Mouse (Mus musculus): ENCODE results near the gene Nrxn1. TPM values are rescaled to one million over a fixed set of nuclear protein-coding genes. Genes with fewer than 3 reads are reported as not detected.
A peak's percentile ranks its signal among the peaks of the same experiment; 100 is the strongest.

Nrxn1 gene
- 222 and 239 TPM in 2 replicates for polyA plus RNA-seq (2015; fragmentation: Nextera tagmentation; extraction: Ambion mirVana)

DNA sequence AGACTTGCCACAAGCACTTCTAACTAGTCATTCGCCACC, at the start of gene Nrxn1:
Gene Nrxn1, minus strand, starts transcription at position 30 of the 39 bp plus-strand sequence.
- peaks cover 15% of the 10 kb centered on the region for H3K36me3 ChIP-seq (ENCODE audit: control insufficient read depth, insufficient read depth, low read length)
- H3K9ac ChIP-seq (ENCODE audit: low read depth, low read length), result peak within 1 kb of the TSS; percentile 85
- H3K4me1 ChIP-seq (ENCODE audit: control insufficient read depth, insufficient read depth, low read length), result peaks cover 10% of the 10 kb centered on the region
- 0% methylated on average over 1 of the region's 1 CpGs for WGBS
- H3K27me3 ChIP-seq (ENCODE audit: control insufficient read depth, insufficient read depth, low read depth, low read length), result no peaks in the 10 kb centered on the region
- H3K9me3 ChIP-seq (replicated peaks; ENCODE audit: control insufficient read depth, low read length, poor library complexity, severe bottlenecking), result peaks cover 8% of the 10 kb centered on the region
- ATAC-seq, result no peak
- H3K4me2 ChIP-seq (ENCODE audit: low read length), result peak within 1 kb of the TSS; percentile 59
- H3K27ac ChIP-seq (ENCODE audit: low read length), result peak within 1 kb of the TSS; percentile 98
- H3K4me3 ChIP-seq (ENCODE audit: low read depth, low read length), result peak within 1 kb of the TSS; percentile 68

- Histone ChIP-seq H3K4me3 (ENCODE audit: low read depth, low read length) (no peak overlapping the region), H3K9me3 (replicated peaks; ENCODE audit: control insufficient read depth, low read length, poor library complexity, severe bottlenecking) (no peaks in the 10 kb centered on the region)
- no peak for ATAC-seq
Observed at GRCm38 (mm10) chr17:91136859-91137258, 44.0 kb upstream of the Nrxn1 start.

DNA sequence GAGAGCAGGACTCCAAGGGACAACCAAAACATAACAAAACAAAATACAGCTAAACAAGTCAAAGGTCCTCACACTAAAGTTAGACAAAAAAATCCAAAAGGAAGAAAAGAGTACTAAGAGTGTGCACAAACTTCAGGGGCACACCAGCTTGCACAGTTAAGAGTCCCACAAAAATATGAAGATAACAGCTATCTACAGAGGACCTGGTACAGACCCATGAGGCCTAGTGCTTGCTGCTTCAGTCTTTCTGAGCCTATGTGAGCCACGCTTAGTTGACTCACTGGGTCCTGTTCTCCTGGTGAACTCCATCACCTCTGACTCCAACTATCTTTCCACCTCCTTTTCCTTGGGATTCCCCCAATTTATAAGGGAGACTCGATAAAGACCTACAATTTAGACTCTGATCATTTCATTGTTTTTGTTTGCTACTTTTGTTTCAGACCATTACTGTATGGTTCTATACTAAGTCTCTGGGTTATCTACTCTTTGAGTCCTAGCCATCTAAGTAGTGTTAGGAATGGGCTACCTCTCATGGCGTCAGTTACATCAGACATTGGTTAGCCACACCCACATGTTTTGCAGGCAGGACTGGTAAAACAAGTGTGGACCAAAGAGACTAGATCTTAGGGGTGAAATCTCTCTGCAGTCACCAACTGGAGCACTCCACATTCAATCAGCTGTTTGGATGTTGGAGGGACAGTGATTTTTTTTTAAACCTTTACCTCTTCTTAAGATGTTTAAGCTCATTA, 20.2 kb upstream of the Nrxn1 start:
- Histone ChIP-seq H3K9ac (ENCODE audit: low read depth, low read length) (no peak overlapping the region), H3K4me2 (ENCODE audit: low read length) (no peak overlapping the region), H3K36me3 (ENCODE audit: control insufficient read depth, insufficient read depth, low read length) (no peaks in the 10 kb centered on the region), H3K27me3 (ENCODE audit: control insufficient read depth, insufficient read depth, low read depth, low read length) (no peaks in the 10 kb centered on the region), H3K27ac (ENCODE audit: low read length) (no peak overlapping the region), H3K4me1 (ENCODE audit: control insufficient read depth, insufficient read depth, low read length) (no peaks in the 10 kb centered on the region), H3K9me3 (replicated peaks; ENCODE audit: control insufficient read depth, low read length, poor library complexity, severe bottlenecking) (no peaks in the 10 kb centered on the region), H3K4me3 (ENCODE audit: low read depth, low read length) (no peak overlapping the region)
- no peak for ATAC-seq
- WGBS, result 85% methylated on average over 3 of the region's 3 CpGs

More at GRCm38 (mm10) chr17:91136859-91137258, 44.0 kb upstream of the Nrxn1 start:
- no peak overlapping the region for H3K4me2 ChIP-seq (ENCODE audit: low read length)
- no peak overlapping the region for H3K27ac ChIP-seq (ENCODE audit: low read length)
- H3K27me3 ChIP-seq (ENCODE audit: control insufficient read depth, insufficient read depth, low read depth, low read length), result no peaks in the 10 kb centered on the region
- WGBS, result 81% methylated on average over 3 of the region's 3 CpGs
- no peak overlapping the region for H3K9ac ChIP-seq (ENCODE audit: low read depth, low read length)
- no peaks in the 10 kb centered on the region for H3K4me1 ChIP-seq (ENCODE audit: control insufficient read depth, insufficient read depth, low read length)
- H3K36me3 ChIP-seq (ENCODE audit: control insufficient read depth, insufficient read depth, low read length), result no peaks in the 10 kb centered on the region

GRCm38 (mm10) chr17:91112085-91112484, 19.2 kb upstream of the Nrxn1 start:
- no peaks in the 10 kb centered on the region for H3K36me3 ChIP-seq (ENCODE audit: control insufficient read depth, insufficient read depth, low read length)
- H3K9me3 ChIP-seq (replicated peaks; ENCODE audit: control insufficient read depth, low read length, poor library complexity, severe bottlenecking), result no peaks in the 10 kb centered on the region
- no peaks in the 10 kb centered on the region for H3K27me3 ChIP-seq (ENCODE audit: control insufficient read depth, insufficient read depth, low read depth, low read length)
- H3K4me2 ChIP-seq (ENCODE audit: low read length), result no peak overlapping the region
- WGBS, result 88% methylated on average over 1 of the region's 1 CpGs
- no peak overlapping the region for H3K9ac ChIP-seq (ENCODE audit: low read depth, low read length)
- no peak overlapping the region for H3K4me3 ChIP-seq (ENCODE audit: low read depth, low read length)
- no peak overlapping the region for H3K27ac ChIP-seq (ENCODE audit: low read length)
- no peak for ATAC-seq
- no peaks in the 10 kb centered on the region for H3K4me1 ChIP-seq (ENCODE audit: control insufficient read depth, insufficient read depth, low read length)

- peaks cover 10% of the 10 kb centered on the region for H3K4me1 ChIP-seq (ENCODE audit: control insufficient read depth, insufficient read depth, low read length)
- H3K4me3 ChIP-seq (ENCODE audit: low read depth, low read length), result peak overlapping the region; percentile 68
- no peaks in the 10 kb centered on the region for H3K27me3 ChIP-seq (ENCODE audit: control insufficient read depth, insufficient read depth, low read depth, low read length)
- 21% methylated on average over 11 of the region's 12 CpGs for WGBS
- peaks cover 10% of the 10 kb centered on the region for H3K36me3 ChIP-seq (ENCODE audit: control insufficient read depth, insufficient read depth, low read length)
- ATAC-seq, result peak; percentile 91
- H3K4me2 ChIP-seq (ENCODE audit: low read length), result peak overlapping the region; percentile 59
- H3K27ac ChIP-seq (ENCODE audit: low read length), result peak overlapping the region; percentile 98
- peak overlapping the region; percentile 85 for H3K9ac ChIP-seq (ENCODE audit: low read depth, low read length)
- peaks cover 4% of the 10 kb centered on the region for H3K9me3 ChIP-seq (replicated peaks; ENCODE audit: control insufficient read depth, low read length, poor library complexity, severe bottlenecking)
Observed at GRCm38 (mm10) chr17:91093081-91093875, 407 bp upstream of the Nrxn1 start.

DNA sequence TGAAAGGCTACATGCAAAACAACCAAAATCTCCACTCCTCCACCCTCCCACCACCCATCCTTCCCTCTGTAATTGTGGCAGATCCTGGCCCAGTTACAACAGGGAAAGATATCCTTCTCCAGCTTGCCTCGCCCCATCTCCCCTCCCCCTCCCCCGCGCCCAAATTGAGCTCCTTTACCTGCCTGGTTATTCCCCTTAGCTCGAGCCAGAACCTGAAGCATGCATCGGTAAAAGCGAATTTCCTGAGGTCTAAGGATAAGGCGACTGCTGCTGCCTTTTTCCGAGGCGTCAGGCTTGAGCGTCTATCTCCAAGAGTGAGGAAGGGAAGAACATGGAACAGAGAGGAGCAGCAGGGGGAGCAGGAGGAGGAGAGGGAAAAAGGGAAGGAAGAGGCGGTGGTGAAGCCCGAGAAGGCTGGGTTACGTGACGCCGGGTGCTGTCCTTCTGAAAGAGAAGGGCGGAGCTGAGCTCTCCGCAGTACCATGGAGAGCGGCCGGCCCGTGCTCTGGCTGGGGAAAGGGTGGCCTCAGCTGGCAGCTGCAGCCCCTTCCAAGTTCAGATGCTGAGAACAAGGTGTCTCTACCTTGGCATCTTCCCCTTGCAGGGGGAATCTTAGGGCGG, 340 bp downstream of the Nrxn1 start:
- H3K9ac ChIP-seq (ENCODE audit: low read depth, low read length), result peak overlapping the region; percentile 85
- peak overlapping the region; percentile 68 for H3K4me3 ChIP-seq (ENCODE audit: low read depth, low read length)
- H3K36me3 ChIP-seq (ENCODE audit: control insufficient read depth, insufficient read depth, low read length), result peaks cover 18% of the 10 kb centered on the region
- H3K4me1 ChIP-seq (ENCODE audit: control insufficient read depth, insufficient read depth, low read length), result peaks cover 14% of the 10 kb centered on the region
- peak; percentile 95 for ATAC-seq
- WGBS, result under 1% methylated on average over 21 of the region's 21 CpGs
- peaks cover 11% of the 10 kb centered on the region for H3K9me3 ChIP-seq (replicated peaks; ENCODE audit: control insufficient read depth, low read length, poor library complexity, severe bottlenecking)
- H3K4me2 ChIP-seq (ENCODE audit: low read length), result peak overlapping the region; percentile 59
- H3K27ac ChIP-seq (ENCODE audit: low read length), result peak overlapping the region; percentile 98
- no peaks in the 10 kb centered on the region for H3K27me3 ChIP-seq (ENCODE audit: control insufficient read depth, insufficient read depth, low read depth, low read length)

GRCm38 (mm10) chr17:91090631-91091030, 2.2 kb downstream of the Nrxn1 start:
- Histone ChIP-seq H3K9me3 (replicated peaks; ENCODE audit: control insufficient read depth, low read length, poor library complexity, severe bottlenecking) (peaks cover 11% of the 10 kb centered on the region), H3K4me3 (ENCODE audit: low read depth, low read length) (peak overlapping the region; percentile 68), H3K4me1 (ENCODE audit: control insufficient read depth, insufficient read depth, low read length) (peaks cover 20% of the 10 kb centered on the region), H3K27ac (ENCODE audit: low read length) (0 out of 2 replicates have a peak overlapping the region, but pooled peaks have one; percentile 50), H3K4me2 (ENCODE audit: low read length) (peak overlapping the region; percentile 67), H3K9ac (ENCODE audit: low read depth, low read length) (peak overlapping the region; percentile 20), H3K27me3 (ENCODE audit: control insufficient read depth, insufficient read depth, low read depth, low read length) (no peaks in the 10 kb centered on the region), H3K36me3 (ENCODE audit: control insufficient read depth, insufficient read depth, low read length) (peaks cover 21% of the 10 kb centered on the region)
- WGBS, result 68% methylated on average over 1 of the region's 1 CpGs
- ATAC-seq, result no peak

- WGBS, result 90% methylated on average over 11 of the region's 11 CpGs
- no peak for ATAC-seq
- H3K4me1 ChIP-seq (ENCODE audit: control insufficient read depth, insufficient read depth, low read length), result peaks cover 23% of the 10 kb centered on the region
- H3K9me3 ChIP-seq (replicated peaks; ENCODE audit: control insufficient read depth, low read length, poor library complexity, severe bottlenecking), result peaks cover 11% of the 10 kb centered on the region
- no peaks in the 10 kb centered on the region for H3K27me3 ChIP-seq (ENCODE audit: control insufficient read depth, insufficient read depth, low read depth, low read length)
- 0 out of 2 replicates have a peak overlapping the region, but pooled peaks have one; percentile 10 for H3K9ac ChIP-seq (ENCODE audit: low read depth, low read length)
- H3K4me3 ChIP-seq (ENCODE audit: low read depth, low read length), result no peak overlapping the region; the same call in 1 of the 2 replicates
- peak overlapping the region; percentile 36 for H3K4me2 ChIP-seq (ENCODE audit: low read length)
- H3K36me3 ChIP-seq (ENCODE audit: control insufficient read depth, insufficient read depth, low read length), result peaks cover 21% of the 10 kb centered on the region
- no peak overlapping the region for H3K27ac ChIP-seq (ENCODE audit: low read length)
Observed at GRCm38 (mm10) chr17:91088991-91089390, 3.9 kb downstream of the Nrxn1 start.
